Mouse (Mus musculus): ENCODE data around the gene Pard3.

The Pard3 gene

GRCm38 (mm10) chr8:127592648-127593574 is 529.2 kb downstream of the Pard3 start:
- DNase-seq (ENCODE audit: low read depth, low spot score) = no peak

GRCm38 (mm10) chr8:127600641-127601040 is 536.9 kb downstream of the Pard3 start:
- DNase-seq (ENCODE audit: low read depth, low spot score) = no peak

GRCm38 (mm10) chr8:127603062-127603461 is 539.4 kb downstream of the Pard3 start:
- DNase-seq (ENCODE audit: low read depth, low spot score) = no peak

DNA sequence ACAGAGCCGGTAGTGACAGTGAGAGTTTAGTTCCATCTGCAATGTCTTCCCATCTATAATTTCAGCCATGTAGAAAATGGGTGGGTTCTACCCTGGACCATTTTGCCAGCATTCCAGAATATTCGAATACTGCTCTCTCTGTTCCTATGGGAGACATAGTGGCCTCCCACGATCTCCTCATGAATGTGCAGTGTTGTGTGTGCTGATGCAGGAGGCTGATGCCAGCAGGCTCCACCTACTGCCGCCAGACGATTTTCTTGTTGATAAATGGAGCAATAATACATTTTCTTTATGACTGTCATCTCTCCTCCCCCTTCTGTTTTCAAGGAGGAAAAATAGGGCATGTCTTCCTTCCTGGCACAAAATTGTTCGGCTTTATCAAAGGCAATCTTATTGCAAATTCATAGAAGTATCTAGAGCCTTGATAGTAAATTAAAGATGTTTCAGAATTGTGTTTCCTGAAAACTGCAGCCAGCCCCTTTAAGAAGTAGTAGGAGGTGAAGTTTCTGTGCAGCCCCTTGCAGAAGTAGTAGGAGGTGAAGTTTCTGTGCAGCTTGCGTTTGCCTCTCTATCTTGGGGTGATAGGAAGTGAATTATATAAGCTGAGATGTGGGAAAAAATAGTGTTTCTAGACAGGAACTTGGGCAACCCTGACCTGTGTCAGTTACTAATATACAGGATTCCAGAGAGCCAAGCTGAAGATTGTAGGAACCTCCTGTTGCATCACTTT is 545.0 kb downstream of the Pard3 start:
- DNase-seq (ENCODE audit: low read depth, low spot score) = no peak

DNA sequence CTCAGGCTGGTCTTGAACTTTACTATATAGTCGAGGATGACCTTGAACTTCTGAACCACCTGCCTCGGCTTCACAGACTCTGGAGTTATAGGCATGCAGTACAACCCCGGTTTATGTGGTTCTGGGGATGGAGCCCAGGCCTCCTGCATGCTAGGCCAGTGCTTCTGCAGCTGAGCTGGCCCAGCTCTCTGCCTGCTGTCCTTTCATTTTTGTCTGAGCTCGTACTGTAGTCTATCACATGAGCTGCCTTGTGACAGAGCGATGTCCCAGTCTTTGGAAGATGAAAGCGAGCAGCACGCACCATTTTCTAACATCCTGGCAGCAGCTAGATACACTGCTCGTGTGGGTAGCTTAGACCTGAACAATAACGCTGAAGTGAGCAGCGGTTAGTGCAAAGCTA is 545.6 kb downstream of the Pard3 start:
- no peak for DNase-seq (ENCODE audit: low read depth, low spot score)

- no peak for DNase-seq (ENCODE audit: low read depth, low spot score)
These were observed 550.5 kb downstream of the Pard3 start for GRCm38 (mm10) chr8:127614206-127614605.

GRCm38 (mm10) chr8:127616681-127617080 is 553.0 kb downstream of the Pard3 start:
- no peak for DNase-seq (ENCODE audit: low read depth, low spot score)

DNA sequence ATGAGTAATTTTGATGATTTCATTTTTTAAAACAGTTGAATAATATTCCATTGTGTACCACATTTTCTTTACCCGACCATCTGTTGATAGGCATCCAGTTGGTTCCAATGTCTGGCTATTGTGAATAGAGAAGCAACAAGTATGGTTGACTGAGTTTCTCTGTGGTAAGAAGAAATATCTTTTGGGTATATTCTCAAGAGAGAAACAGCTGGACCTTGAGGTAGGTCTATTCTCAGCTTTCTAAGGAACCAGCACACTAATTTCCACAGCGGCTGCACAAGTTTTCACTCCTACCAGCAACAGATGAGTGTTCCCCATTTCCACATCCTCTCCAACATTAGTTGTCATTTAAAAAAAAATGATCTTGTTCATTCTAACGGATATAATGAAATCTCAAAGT is 558.4 kb downstream of the Pard3 start:
- DNase-seq (ENCODE audit: low read depth, low spot score) = no peak

DNA sequence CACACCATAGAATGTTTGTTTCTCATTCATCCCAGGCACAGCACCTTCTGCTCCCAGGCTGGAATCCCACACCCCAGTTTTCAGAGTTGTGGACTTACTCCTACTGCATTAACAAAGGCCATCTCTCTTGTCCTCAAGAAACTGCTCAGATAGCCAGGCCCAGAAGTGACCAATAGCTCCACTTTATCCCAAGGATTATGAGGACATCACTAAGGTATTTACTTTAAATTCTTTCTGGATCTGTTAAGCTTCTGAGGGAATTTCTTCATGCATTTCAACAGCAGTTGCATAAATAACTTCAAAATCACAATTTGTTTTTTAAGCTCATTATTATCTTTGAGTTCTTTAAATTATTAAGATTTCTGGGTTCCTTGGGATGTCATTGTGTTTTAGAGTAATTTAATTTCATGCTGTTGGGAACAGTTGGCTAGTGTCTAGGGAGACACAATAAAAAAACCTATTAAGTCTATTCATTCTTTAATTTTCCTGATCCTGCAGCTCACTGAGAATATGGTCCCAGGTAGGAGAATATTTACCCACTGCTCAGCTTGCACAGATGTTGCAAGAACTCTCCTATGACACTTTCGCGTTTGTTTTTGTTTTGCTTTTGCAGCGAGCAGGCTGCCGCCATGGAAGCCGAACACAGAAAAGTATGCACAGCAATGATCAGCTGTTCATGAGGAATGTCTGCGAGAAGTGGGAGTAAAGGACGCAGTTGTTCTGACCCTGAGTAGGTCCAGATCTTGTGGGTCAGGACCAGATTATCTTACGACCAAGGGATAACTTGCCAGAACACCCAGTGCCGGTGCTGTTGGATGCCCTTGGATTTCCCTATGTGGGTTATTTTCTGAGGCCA is 574.8 kb downstream of the Pard3 start:
- DNase-seq (ENCODE audit: low read depth, low spot score) = no peak

- no peak for DNase-seq (ENCODE audit: low read depth, low spot score)
These were observed 575.4 kb downstream of the Pard3 start for GRCm38 (mm10) chr8:127639088-127639453.

- peak; percentile 60 for DNase-seq (ENCODE audit: low read depth, low spot score)
These were observed 591.9 kb downstream of the Pard3 start for GRCm38 (mm10) chr8:127655559-127655958.
